Mouse (Mus musculus) cerebellum, postnatal 10 days (tissue): ENCODE measurements at regions not wholly inside any gene's neighbourhood (a gene's known extent, or its start where the extent isn't known, plus 50 kb on each side); places are given as distances from the start of the nearest gene placed in this dataset.

Source experiments
- DNase-seq, 2 experiments: peaks; one replicate each; pipeline ENCODE4 v3.0.0; 2021; ENCODE audit warnings: mixed read lengths in 2 of 2

DNA sequence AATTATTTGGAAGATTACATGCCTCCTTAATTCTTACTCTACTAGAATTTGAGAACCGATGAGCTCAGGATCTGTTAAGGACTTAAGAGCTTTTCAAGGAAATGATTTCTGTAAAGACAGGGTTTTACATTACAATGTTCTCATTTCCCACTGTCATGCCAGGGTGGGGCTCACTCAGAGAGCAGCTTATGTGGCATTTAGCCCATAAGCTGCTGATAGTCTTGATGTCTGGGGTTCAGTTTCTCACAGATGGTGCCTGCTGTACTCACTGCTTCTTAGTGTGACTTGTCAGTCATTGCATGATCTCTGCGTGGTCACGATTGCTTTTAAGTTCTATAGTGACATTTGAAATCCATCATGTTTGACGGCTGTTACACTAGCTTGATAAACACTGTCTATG, 484.8 kb downstream of the Pcdh17 start:
- peak; percentile 19 for DNase-seq

DNA sequence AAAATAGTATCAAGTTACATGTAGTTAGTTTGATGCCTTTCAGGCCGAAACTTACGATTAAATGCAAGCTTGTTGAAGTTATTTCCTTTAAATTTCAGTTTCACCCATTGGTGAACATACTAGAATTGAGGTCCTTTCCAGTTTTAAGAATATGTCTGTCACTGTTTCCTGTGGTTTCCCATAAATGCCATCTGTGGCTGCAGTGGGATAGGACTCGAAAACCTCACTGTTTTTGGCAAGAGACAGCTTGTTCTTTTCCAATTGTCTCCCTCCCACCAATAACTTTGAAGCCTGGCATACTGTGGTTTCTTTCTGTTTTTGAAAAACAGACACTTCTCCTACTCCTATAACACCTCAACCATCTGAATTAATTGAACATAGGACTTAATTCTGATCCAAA, 490.7 kb downstream of the Pcdh17 start:
- DNase-seq, result peak; percentile 39 to 42

DNA sequence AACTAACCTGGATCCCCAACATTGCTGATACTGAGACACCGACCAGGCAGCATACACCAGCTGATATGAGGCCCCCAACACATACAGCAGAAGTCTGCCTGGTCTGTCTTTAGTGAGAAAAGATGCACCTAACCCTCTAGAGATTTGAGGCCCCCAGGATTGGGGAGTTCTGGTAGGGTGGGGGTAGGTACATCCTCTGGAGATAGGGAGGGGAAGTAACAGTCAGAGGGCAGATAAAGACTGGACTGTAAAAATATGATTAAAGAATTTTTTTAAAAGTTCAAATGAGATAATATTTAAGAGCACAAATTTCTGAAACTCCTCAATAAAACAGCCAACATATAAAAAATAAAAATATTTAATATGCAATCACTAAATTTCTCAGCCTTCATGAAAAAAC, 511.9 kb downstream of the Pcdh17 start:
- no peak for DNase-seq

DNA sequence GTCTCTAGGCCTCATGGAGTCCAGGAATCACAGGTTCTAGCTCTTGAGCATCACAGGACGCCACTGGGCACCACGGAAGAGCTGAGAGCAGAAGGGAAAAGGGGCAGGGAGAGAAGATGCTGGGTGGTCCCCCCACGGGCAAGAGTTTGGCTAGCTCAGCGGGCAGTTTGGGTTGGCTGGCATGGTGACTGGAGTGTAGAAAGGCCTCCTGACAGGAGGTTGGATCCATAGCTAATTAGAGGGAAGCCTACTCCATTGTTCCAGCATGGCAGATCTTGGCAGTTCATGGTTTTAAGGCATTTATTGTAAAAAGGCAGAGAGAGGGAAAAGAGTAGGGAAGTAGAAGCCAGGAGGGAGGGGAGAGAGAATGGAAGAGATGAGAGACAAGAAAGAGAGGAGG, 544.4 kb downstream of the Pcdh17 start:
- peak in 1 of 2 experiments; percentile 13 for DNase-seq

DNA sequence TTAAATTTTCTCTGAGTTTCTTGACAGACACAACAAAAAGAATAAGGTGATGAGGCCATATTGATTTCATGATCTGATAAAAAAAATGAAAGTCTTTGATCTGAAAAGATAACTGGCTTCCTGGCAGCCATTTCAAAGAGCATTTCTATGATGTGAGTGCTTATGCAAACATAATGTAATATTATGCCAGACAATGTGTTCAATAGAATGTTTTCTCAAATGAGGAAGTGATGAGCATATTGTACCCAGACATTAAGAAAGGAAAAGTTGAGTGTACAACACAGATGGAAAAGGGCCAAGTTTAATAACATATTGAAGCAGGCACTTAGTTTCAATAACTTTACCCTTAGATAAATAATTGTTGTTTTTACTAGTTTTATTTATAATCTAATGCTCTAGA, 569.0 kb downstream of the Pcdh17 start:
- DNase-seq, result no peak
